Mouse (Mus musculus) lung, postnatal 10 days (tissue): Measurements from ENCODE around the gene Atp6v0a2.

Source experiments
- DNase-seq: peaks from one replicate; pipeline ENCODE4 v3.0.0; 2021

Gene Atp6v0a2

GRCm38 (mm10) chr5:124637836-124638235 is 9.5 kb downstream of the Atp6v0a2 start:
- no peak for DNase-seq

- no peak for DNase-seq
Observed at GRCm38 (mm10) chr5:124713741-124714140, 85.4 kb downstream of the Atp6v0a2 start.

- peak; percentile 32 for DNase-seq
Observed at GRCm38 (mm10) chr5:124715135-124715534, 86.8 kb downstream of the Atp6v0a2 start.

GRCm38 (mm10) chr5:124717969-124718368 is 89.6 kb downstream of the Atp6v0a2 start:
- no peak for DNase-seq

- DNase-seq, result no peak
Observed at GRCm38 (mm10) chr5:124718396-124718795, 90.0 kb downstream of the Atp6v0a2 start.

GRCm38 (mm10) chr5:124723125-124723524 is 94.7 kb downstream of the Atp6v0a2 start:
- no peak for DNase-seq

- no peak for DNase-seq
Observed at GRCm38 (mm10) chr5:124724997-124725396, 96.6 kb downstream of the Atp6v0a2 start, which contains the start of gene Dnah10. Dnah10 (plus strand) TSS chr5:124725085.

GRCm38 (mm10) chr5:124729662-124730206 is 101.4 kb downstream of the Atp6v0a2 start:
- DNase-seq, result no peak

GRCm38 (mm10) chr5:124733961-124734360 is 105.6 kb downstream of the Atp6v0a2 start:
- DNase-seq, result no peak

GRCm38 (mm10) chr5:124741898-124742599 is 113.7 kb downstream of the Atp6v0a2 start:
- no peak for DNase-seq

GRCm38 (mm10) chr5:124743841-124744240 is 115.5 kb downstream of the Atp6v0a2 start:
- DNase-seq, result no peak

- no peak for DNase-seq
Observed at GRCm38 (mm10) chr5:124746220-124746619, 117.8 kb downstream of the Atp6v0a2 start.

- no peak for DNase-seq
Observed at GRCm38 (mm10) chr5:124748296-124748695, 119.9 kb downstream of the Atp6v0a2 start.

GRCm38 (mm10) chr5:124751656-124752055 is 123.3 kb downstream of the Atp6v0a2 start:
- DNase-seq, result no peak

GRCm38 (mm10) chr5:124761011-124761410 is 132.6 kb downstream of the Atp6v0a2 start:
- DNase-seq, result peak; percentile 22

GRCm38 (mm10) chr5:124761787-124762186 is 133.4 kb downstream of the Atp6v0a2 start:
- no peak for DNase-seq
